Mouse (Mus musculus): ENCODE measurements at regions not wholly inside any gene's neighbourhood (a gene's known extent, or its start where the extent isn't known, plus 50 kb on each side); places are given as distances from the start of the nearest gene placed in this dataset.

GRCm38 (mm10) chr7:117317362-117317761, 63.4 kb upstream of the Xylt1 start:
- TF ChIP-seq CTCF (IDR thresholded peaks at IDR 0.05; ENCODE audit: borderline replicate concordance, extremely low read depth, insufficient read depth, insufficient read length) = no peak
- TF ChIP-seq POLR2A (IDR thresholded peaks at IDR 0.05; ENCODE audit: borderline replicate concordance, extremely low read depth, insufficient read depth, insufficient read length, poor library complexity, severe bottlenecking) = no peak
